Mouse (Mus musculus) hindbrain, embryonic 16.5 days (tissue): Measurements from ENCODE around the gene Sesn2. TPM values are rescaled to one million over a fixed set of nuclear protein-coding genes. Genes with fewer than 3 reads are reported as not detected.
A peak's percentile ranks its signal among the peaks of the same experiment; 100 is the strongest.

Experiments used
- ATAC-seq: fragments of 200-750 bp; cut with Nextera tagmentation; 2 replicates; pipeline ENCODE4 v1.8.0; 2017; ENCODE audit warnings: moderate TSS enrichment, moderate library complexity
- H3K27ac ChIP-seq: fragments of 300-500 bp; sonication (generic); 2 replicates; pipeline ENCODE4 v1.5.1; 2014; ENCODE audit warnings: low read depth, mild to moderate bottlenecking, control low read depth, low read length, moderate library complexity
- H3K27me3 ChIP-seq: fragments of 300-500 bp; sonication (generic); replicated peaks from 2 replicates; pipeline ENCODE4 v1.6.1; 2014; ENCODE audit warnings: low read length; ENCODE audit not compliant: control insufficient read depth, insufficient read depth
- H3K36me3 ChIP-seq: fragments of 300-500 bp; sonication (generic); 2 replicates; pipeline ENCODE4 v1.6.1; 2014; ENCODE audit warnings: mild to moderate bottlenecking, low read length, moderate library complexity, mixed read lengths; ENCODE audit not compliant: control insufficient read depth, insufficient read depth
- H3K4me1 ChIP-seq: fragments of 300-500 bp; sonication (generic); 2 replicates; pipeline ENCODE4 v1.6.1; 2014; ENCODE audit warnings: low read depth, low read length; ENCODE audit not compliant: control insufficient read depth, insufficient read depth
- H3K4me2 ChIP-seq: fragments of 300-500 bp; sonication (generic); 2 replicates; pipeline ENCODE4 v1.6.1; 2014; ENCODE audit warnings: mild to moderate bottlenecking, low read length, control low read depth, moderate library complexity
- H3K4me3 ChIP-seq: fragments of 300-500 bp; sonication (generic); 2 replicates; pipeline ENCODE4 v1.5.1; 2014; ENCODE audit warnings: mild to moderate bottlenecking, low read length, control low read depth, moderate library complexity
- H3K9ac ChIP-seq: fragments of 300-500 bp; sonication (generic); 2 replicates; pipeline ENCODE4 v1.6.1; 2014; ENCODE audit warnings: low read depth, mild to moderate bottlenecking, control low read depth, low read length, moderate library complexity
- H3K9me3 ChIP-seq: fragments of 300-500 bp; sonication (generic); 2 replicates; pipeline ENCODE4 v1.6.1; 2014; ENCODE audit warnings: mild to moderate bottlenecking, low read length, moderate library complexity; ENCODE audit not compliant: control insufficient read depth
- WGBS: fragments of 180-500 bp; shearing (Covaris S2); extraction: QIAGEN DNeasy Blood & Tissue Kit; methylation state at CpG from one replicate; pipeline ENCODE4 v1.1.7; 2014; 5-methylcytosine and 5-hydroxymethylcytosine counted together
- polyA plus RNA-seq: library from polyadenylated mRNA; unstranded; fragments of >200 nt; fragmentation: Nextera tagmentation; extraction: Ambion mirVana; gene quantifications from 2 replicates; pipeline ENCODE4 v1.2.1, GENCODE M21; 2015

The Sesn2 gene
- polyA plus RNA-seq, 1 experiment from 2014 or later: 13.3 TPM

- ATAC-seq: no peak
- WGBS: 67% methylated on average over 8 of the region's 8 CpGs
- H3K4me2 ChIP-seq: no peak overlapping the region
- H3K9me3 ChIP-seq: no peaks in the 10 kb centered on the region
- no peaks in the 10 kb centered on the region for H3K36me3 ChIP-seq
- H3K4me1 ChIP-seq: peaks cover 9% of the 10 kb centered on the region
- no peaks in the 10 kb centered on the region for H3K27me3 ChIP-seq
- no peak overlapping the region for H3K9ac ChIP-seq
- no peak overlapping the region for H3K4me3 ChIP-seq
- no peak overlapping the region for H3K27ac ChIP-seq
Measured at GRCm38 (mm10) chr4:132518066-132518465, 7.8 kb upstream of the Sesn2 start.

GRCm38 (mm10) chr4:132515369-132516155, 5.3 kb upstream of the Sesn2 start:
- Histone ChIP-seq H3K4me2 (peak overlapping the region; percentile 87), H3K27me3 (peaks cover 3% of the 10 kb centered on the region; the same call in 1 of the 2 replicates), H3K4me1 (peaks cover 9% of the 10 kb centered on the region), H3K4me3 (peak overlapping the region; percentile 43), H3K27ac (peak overlapping the region; percentile 62), H3K9ac (peak overlapping the region; percentile 15; the same call in 1 of the 2 replicates), H3K36me3 (no peaks in the 10 kb centered on the region), H3K9me3 (no peaks in the 10 kb centered on the region)
- ATAC-seq: peak; percentile 95
- WGBS: 24% methylated on average over 20 of the region's 22 CpGs

GRCm38 (mm10) chr4:132514555-132515135, 4.3 kb upstream of the Sesn2 start:
- no peak for ATAC-seq
- Histone ChIP-seq H3K4me3 (peak overlapping the region; percentile 43), H3K9ac (peak overlapping the region; percentile 16; the same call in 1 of the 2 replicates), H3K27ac (peak overlapping the region; percentile 60), H3K9me3 (no peaks in the 10 kb centered on the region), H3K4me2 (peak overlapping the region; percentile 87), H3K4me1 (peaks cover 9% of the 10 kb centered on the region), H3K27me3 (peaks cover 3% of the 10 kb centered on the region; the same call in 1 of the 2 replicates), H3K36me3 (no peaks in the 10 kb centered on the region)
- WGBS: 2% methylated on average over 21 of the region's 21 CpGs

GRCm38 (mm10) chr4:132513395-132514273, 3.3 kb upstream of the Sesn2 start:
- Histone ChIP-seq H3K4me1 (peaks cover 13% of the 10 kb centered on the region), H3K4me2 (no peak overlapping the region), H3K27me3 (peaks cover 3% of the 10 kb centered on the region; the same call in 1 of the 2 replicates), H3K9me3 (no peaks in the 10 kb centered on the region), H3K36me3 (no peaks in the 10 kb centered on the region), H3K9ac (no peak overlapping the region), H3K27ac (no peak overlapping the region), H3K4me3 (no peak overlapping the region)
- ATAC-seq: no peak
- WGBS: 33% methylated on average over 14 of the region's 14 CpGs

- ATAC-seq: no peak
- H3K36me3 ChIP-seq: no peaks in the 10 kb centered on the region
- no peak overlapping the region for H3K4me2 ChIP-seq
- WGBS: 88% methylated on average over 3 of the region's 3 CpGs
- H3K4me3 ChIP-seq: no peak overlapping the region
- H3K9me3 ChIP-seq: no peaks in the 10 kb centered on the region
- H3K27ac ChIP-seq: no peak overlapping the region
- no peak overlapping the region for H3K9ac ChIP-seq
- H3K27me3 ChIP-seq: peaks cover 3% of the 10 kb centered on the region; the same call in 1 of the 2 replicates
- H3K4me1 ChIP-seq: peaks cover 14% of the 10 kb centered on the region
Measured at GRCm38 (mm10) chr4:132512080-132512479, 1.8 kb upstream of the Sesn2 start.

- peak overlapping the region; percentile 71 for H3K4me3 ChIP-seq
- peak overlapping the region; percentile 77 for H3K27ac ChIP-seq
- peaks cover 3% of the 10 kb centered on the region; the same call in 1 of the 2 replicates for H3K27me3 ChIP-seq
- H3K4me1 ChIP-seq: peaks cover 10% of the 10 kb centered on the region
- peak overlapping the region; percentile 79 for H3K9ac ChIP-seq
- WGBS: under 1% methylated on average over 50 of the region's 52 CpGs
- ATAC-seq: peak; percentile 81
- H3K4me2 ChIP-seq: peak overlapping the region; percentile 81
- H3K9me3 ChIP-seq: no peaks in the 10 kb centered on the region
- no peaks in the 10 kb centered on the region for H3K36me3 ChIP-seq
Measured at GRCm38 (mm10) chr4:132509621-132510296, 542 bp downstream of the Sesn2 start.

- WGBS: 43% methylated on average over 2 of the region's 2 CpGs
- no peak for ATAC-seq
Measured at GRCm38 (mm10) chr4:132507210-132507609, 3.1 kb downstream of the Sesn2 start.

GRCm38 (mm10) chr4:132506250-132506649, 4.1 kb downstream of the Sesn2 start:
- no peak for ATAC-seq
- H3K27me3 ChIP-seq: peaks cover 2% of the 10 kb centered on the region; the same call in 1 of the 2 replicates
- H3K36me3 ChIP-seq: no peaks in the 10 kb centered on the region
- no peak overlapping the region for H3K4me3 ChIP-seq
- no peak overlapping the region for H3K4me2 ChIP-seq
- 76% methylated on average over 6 of the region's 6 CpGs for WGBS
- peaks cover 6% of the 10 kb centered on the region for H3K4me1 ChIP-seq
- H3K9ac ChIP-seq: no peak overlapping the region
- H3K27ac ChIP-seq: no peak overlapping the region
- no peaks in the 10 kb centered on the region for H3K9me3 ChIP-seq

More at GRCm38 (mm10) chr4:132507210-132507609, 3.1 kb downstream of the Sesn2 start:
- peaks cover 6% of the 10 kb centered on the region for H3K4me1 ChIP-seq
- H3K27ac ChIP-seq: no peak overlapping the region
- H3K4me2 ChIP-seq: no peak overlapping the region
- no peaks in the 10 kb centered on the region for H3K36me3 ChIP-seq
- H3K27me3 ChIP-seq: peaks cover 3% of the 10 kb centered on the region; the same call in 1 of the 2 replicates
- H3K9me3 ChIP-seq: no peaks in the 10 kb centered on the region
- no peak overlapping the region for H3K4me3 ChIP-seq
- no peak overlapping the region for H3K9ac ChIP-seq
